Comparison of ENCODE assay signal across 18 mouse cellular contexts in genomic region chr12:104799365-104799764, GRCm38 (mm10). TPM values are rescaled to one million over a fixed set of nuclear protein-coding genes. Genes with fewer than 3 reads are reported as not detected.
DNase-seq lines count a peak whose midpoint lies in the region; ATAC-seq and TF ChIP-seq lines count a peak whose summit lies in the region.
"Had no signal": no experiment of that assay in that cellular context is flagged by ENCODE, and none has a peak within 500 bp of the region (broad histone marks: within the 10 kb centered on the region; RNA-seq: fewer than 3 reads in every experiment).

No protein-coding gene starts in this region.

- intact Hi-C loops in gastrocnemius, adult 2 months (cut with DNase I), result no loop called here
- intact Hi-C loops in gastrocnemius, postnatal 36 days (cut with DNase I), result no loop called here

- TF ChIP-seq CTCF in gastrocnemius, adult 2 months (IDR thresholded peaks at IDR 0.05), result peak; percentile 45
- TF ChIP-seq CTCF in liver, embryonic 14.5 days (IDR thresholded peaks at IDR 0.05; ENCODE audit: low read depth), result peak; percentile 57

- no peak overlapping the region for H3K9ac ChIP-seq in liver, embryonic 14.5 days (replicated peaks)
- H3K9ac ChIP-seq in liver, embryonic 12.5 days, result no peak overlapping the region
- H3K9ac ChIP-seq: heart, embryonic 12.5 days; liver, embryonic 13.5 days; midbrain, embryonic 15.5 days; neural tube, embryonic 12.5 days had no signal

- no peak for DNase-seq in gastrocnemius, adult 2 months
- DNase-seq in gastrocnemius, postnatal 36 days, result no peak
- no peak for DNase-seq in liver, embryonic 14.5 days (ENCODE audit: low read depth in 3 of 3, low spot score in 3 of 3)
- DNase-seq in 416B (ENCODE audit: low read depth) (peak; percentile 35), NIH3T3 (ENCODE audit: low read depth) (peak; percentile 7)
- no peak for DNase-seq in adrenal gland, postnatal 4 days (ENCODE audit: low spot score in 2 of 2)
- DNase-seq in cerebellum, adult 9-11 months, result no peak
- DNase-seq: cerebellum, postnatal 25 days; gastrocnemius, postnatal 25 days; heart, postnatal 4 days; kidney, postnatal 14 days; liver, embryonic 13.5 days had no signal

- 76% methylated on average over 3 of the region's 3 CpGs for WGBS in liver, embryonic 14.5 days (ENCODE audit: insufficient replicate concordance)
- 64% methylated on average over 3 of the region's 3 CpGs for WGBS in liver, embryonic 12.5 days (ENCODE audit: insufficient replicate concordance)

- H3K4me1 ChIP-seq in liver, embryonic 14.5 days (replicated peaks; ENCODE audit: control insufficient read depth in 2 of 2, insufficient read depth in 2 of 2, low read length in 1 of 2), result no peaks in the 10 kb centered on the region
- no peaks in the 10 kb centered on the region for H3K4me1 ChIP-seq in liver, embryonic 12.5 days
- H3K4me1 ChIP-seq: heart, embryonic 12.5 days; liver, embryonic 13.5 days had no signal

- H3K9me3 ChIP-seq in liver, embryonic 14.5 days (ENCODE audit: control insufficient read depth, low read length), result no peaks in the 10 kb centered on the region; the same call in 1 of the 2 replicates
- H3K9me3 ChIP-seq in liver, embryonic 12.5 days (replicated peaks), result peaks cover 15% of the 10 kb centered on the region

- no peak overlapping the region for H3K27ac ChIP-seq in gastrocnemius, adult 2 months
- H3K27ac ChIP-seq in liver, embryonic 14.5 days, result no peak overlapping the region
- H3K27ac ChIP-seq in liver, embryonic 12.5 days, result no peak overlapping the region
- H3K27ac ChIP-seq: hindbrain, postnatal 0 days; liver, embryonic 13.5 days; midbrain, embryonic 15.5 days; neural tube, embryonic 12.5 days had no signal

- H3K27me3 ChIP-seq in liver, embryonic 14.5 days (ENCODE audit: control insufficient read depth, insufficient read depth, low read length), result no peaks in the 10 kb centered on the region
- no peaks in the 10 kb centered on the region for H3K27me3 ChIP-seq in liver, embryonic 12.5 days (replicated peaks)
- H3K27me3 ChIP-seq: liver, embryonic 13.5 days; midbrain, embryonic 15.5 days; neural tube, embryonic 12.5 days; Patski had no signal

- TF ChIP-seq EP300 in liver, embryonic 14.5 days (IDR thresholded peaks at IDR 0.05; ENCODE audit: low read depth), result no peak

- no peak overlapping the region for H3K4me3 ChIP-seq in gastrocnemius, adult 2 months
- no peak overlapping the region for H3K4me3 ChIP-seq in liver, embryonic 14.5 days (ENCODE audit: insufficient read depth in 1 of 2, low read depth in 2 of 2, low read length in 2 of 2)
- no peak overlapping the region for H3K4me3 ChIP-seq in liver, embryonic 12.5 days
- H3K4me3 ChIP-seq: heart, embryonic 12.5 days; liver, embryonic 13.5 days; midbrain, embryonic 15.5 days; neural tube, embryonic 12.5 days had no signal

- H3K36me3 ChIP-seq in liver, embryonic 14.5 days (replicated peaks; ENCODE audit: control insufficient read depth, insufficient read depth, low read depth), result no peaks in the 10 kb centered on the region
- H3K36me3 ChIP-seq in liver, embryonic 12.5 days, result no peaks in the 10 kb centered on the region
- H3K36me3 ChIP-seq: liver, embryonic 13.5 days; midbrain, embryonic 15.5 days had no signal

- no peak for ATAC-seq in liver, embryonic 14.5 days (ENCODE audit: insufficient read depth)
- ATAC-seq in liver, embryonic 12.5 days, result no peak
- ATAC-seq: hindbrain, postnatal 0 days; midbrain, embryonic 15.5 days; Patski had no signal

- H3K4me2 ChIP-seq in liver, embryonic 14.5 days (ENCODE audit: low read depth), result no peak overlapping the region
- no peak overlapping the region for H3K4me2 ChIP-seq in liver, embryonic 12.5 days
- H3K4me2 ChIP-seq: heart, embryonic 12.5 days; liver, embryonic 13.5 days; midbrain, embryonic 15.5 days; neural tube, embryonic 12.5 days had no signal

RNA-seq across cellular contexts. Expression of gene Dicer1, which starts 47.6 kb away (rescaled TPM):
- 10 to 100 TPM; 35.0 to 38.0 TPM for total RNA-seq in gastrocnemius, adult 2 months (2021)
- 10 to 100 TPM; 29.9 to 34.9 TPM for total RNA-seq in gastrocnemius, postnatal 36 days (2021)
- 4.4 and 5.9 TPM in 2 replicates for polyA plus RNA-seq in liver, embryonic 14.5 days (2012; rRNA removed)
- polyA plus RNA-seq in liver, embryonic 14.5 days (2014; fragmentation: Nextera tagmentation; extraction: Ambion mirVana), result 6.4 and 6.6 TPM in 2 replicates
- polyA plus RNA-seq in liver, embryonic 12.5 days (2016; fragmentation: Nextera tagmentation; extraction: Ambion mirVana), result 22.5 and 23.1 TPM in 2 replicates
- total RNA-seq in adrenal gland, postnatal 4 days (2021), result 10 to 100 TPM; 71.2 to 73.1 TPM

Comparison
In these comparisons a context has a peak if more than half of its experiments do, and no peak if none do; other contexts are left out.
1. DNase-seq: peak in 416B (single experiment) and NIH3T3 (single experiment); none in gastrocnemius, adult 2 months (single experiment), gastrocnemius, postnatal 36 days (0 of 2), liver, embryonic 14.5 days (0 of 3), adrenal gland, postnatal 4 days (0 of 2) and cerebellum, adult 9-11 months (single experiment).